Mouse (Mus musculus): ENCODE measurements at regions not wholly inside any gene's neighbourhood (a gene's known extent, or its start where the extent isn't known, plus 50 kb on each side); places are given as distances from the start of the nearest gene placed in this dataset.
A peak's percentile ranks its signal among the peaks of the same experiment; 100 is the strongest.

- peak; percentile 59 for DNase-seq (ENCODE audit: low spot score)
Measured at GRCm38 (mm10) chr10:81996742-81997536, 51.0 kb upstream of the Zfp873 start.

Measured in urinary bladder, postnatal 14 days (tissue).